Mouse (Mus musculus) limb, embryonic 11.5 days (tissue): ENCODE measurements around the gene Fam222a. TPM values are rescaled to one million over a fixed set of nuclear protein-coding genes. Genes with fewer than 3 reads are reported as not detected.
A peak's percentile ranks its signal among the peaks of the same experiment; 100 is the strongest.

Source experiments
- ATAC-seq: fragments of 200-750 bp; cut with Nextera tagmentation; 2 replicates; pipeline ENCODE4 v1.8.0; 2017; ENCODE audit warnings: low read depth; ENCODE audit not compliant: insufficient number of reproducible peaks, low FRiP score, low TSS enrichment
- DNase-seq: peaks from one replicate; pipeline ENCODE4 v3.0.0-alpha.2; 2015; ENCODE audit warnings: low spot score
- H3K27ac ChIP-seq: fragments of 300-500 bp; sonication (generic); replicated peaks from 2 replicates; pipeline ENCODE4 v1.5.1; 2014; ENCODE audit warnings: low read depth, mild to moderate bottlenecking, low read length
- H3K27me3 ChIP-seq: fragments of 300-500 bp; sonication (generic); 2 replicates; pipeline ENCODE4 v1.6.1; 2014; ENCODE audit warnings: mild to moderate bottlenecking, low read length, mixed read lengths; ENCODE audit not compliant: control insufficient read depth, insufficient read depth
- H3K36me3 ChIP-seq: fragments of 300-500 bp; sonication (generic); 2 replicates; pipeline ENCODE4 v1.6.1; 2014; ENCODE audit warnings: mild to moderate bottlenecking, low read length, moderate library complexity, mixed read lengths; ENCODE audit not compliant: control insufficient read depth, insufficient read depth
- H3K4me1 ChIP-seq: fragments of 300-500 bp; sonication (generic); 2 replicates; pipeline ENCODE4 v1.6.1; 2014; ENCODE audit warnings: low read length, mixed read lengths; ENCODE audit not compliant: control insufficient read depth, insufficient read depth
- H3K4me2 ChIP-seq: fragments of 300-500 bp; sonication (generic); 2 replicates; pipeline ENCODE4 v1.6.1; 2014; ENCODE audit warnings: low read depth, mild to moderate bottlenecking, moderate library complexity; ENCODE audit not compliant: severe bottlenecking
- H3K4me3 ChIP-seq: fragments of 300-500 bp; sonication (generic); 2 replicates; pipeline ENCODE4 v1.5.1; 2014; ENCODE audit warnings: low read depth, low read length
- H3K9ac ChIP-seq: fragments of 300-500 bp; sonication (generic); 2 replicates; pipeline ENCODE4 v1.6.1; 2014; ENCODE audit warnings: mild to moderate bottlenecking, low read length
- H3K9me3 ChIP-seq: fragments of 300-500 bp; sonication (generic); 2 replicates; pipeline ENCODE4 v1.6.1; 2016; ENCODE audit warnings: low read length; ENCODE audit not compliant: control insufficient read depth
- WGBS: fragments of 180-500 bp; shearing (Covaris S2); extraction: QIAGEN DNeasy Blood & Tissue Kit; methylation state at CpG from one replicate; pipeline ENCODE4 v1.1.7; 2014; 5-methylcytosine and 5-hydroxymethylcytosine counted together
- polyA plus RNA-seq: library from polyadenylated mRNA; unstranded; fragments of >200 nt; fragmentation: Nextera tagmentation; extraction: Ambion mirVana; gene quantifications from 2 replicates; pipeline ENCODE4 v1.2.1, GENCODE M21; 2014

Fam222a gene
- polyA plus RNA-seq, 1 experiment from 2014 or later, result 2.5 TPM

GRCm38 (mm10) chr5:114590043-114590913 is 22.5 kb downstream of the Fam222a start:
- Histone ChIP-seq H3K36me3 (no peaks in the 10 kb centered on the region), H3K9ac (no peak overlapping the region), H3K27me3 (no peaks in the 10 kb centered on the region), H3K27ac (no peak overlapping the region), H3K4me1 (peaks cover 54% of the 10 kb centered on the region), H3K9me3 (no peaks in the 10 kb centered on the region), H3K4me3 (no peak overlapping the region), H3K4me2 (no peak overlapping the region)
- ATAC-seq (no peak), DNase-seq (no peak)
- WGBS, result 82% methylated on average over 17 of the region's 17 CpGs

- Histone ChIP-seq H3K9me3 (no peaks in the 10 kb centered on the region), H3K4me1 (peaks cover 45% of the 10 kb centered on the region), H3K4me3 (no peak overlapping the region), H3K27ac (no peak overlapping the region), H3K27me3 (no peaks in the 10 kb centered on the region), H3K36me3 (no peaks in the 10 kb centered on the region), H3K4me2 (no peak overlapping the region), H3K9ac (no peak overlapping the region)
- DNase-seq, result no peak
- no peak for ATAC-seq
- WGBS, result 61% methylated on average over 15 of the region's 15 CpGs
These were observed 23.3 kb downstream of the Fam222a start for GRCm38 (mm10) chr5:114591151-114591561.

DNA sequence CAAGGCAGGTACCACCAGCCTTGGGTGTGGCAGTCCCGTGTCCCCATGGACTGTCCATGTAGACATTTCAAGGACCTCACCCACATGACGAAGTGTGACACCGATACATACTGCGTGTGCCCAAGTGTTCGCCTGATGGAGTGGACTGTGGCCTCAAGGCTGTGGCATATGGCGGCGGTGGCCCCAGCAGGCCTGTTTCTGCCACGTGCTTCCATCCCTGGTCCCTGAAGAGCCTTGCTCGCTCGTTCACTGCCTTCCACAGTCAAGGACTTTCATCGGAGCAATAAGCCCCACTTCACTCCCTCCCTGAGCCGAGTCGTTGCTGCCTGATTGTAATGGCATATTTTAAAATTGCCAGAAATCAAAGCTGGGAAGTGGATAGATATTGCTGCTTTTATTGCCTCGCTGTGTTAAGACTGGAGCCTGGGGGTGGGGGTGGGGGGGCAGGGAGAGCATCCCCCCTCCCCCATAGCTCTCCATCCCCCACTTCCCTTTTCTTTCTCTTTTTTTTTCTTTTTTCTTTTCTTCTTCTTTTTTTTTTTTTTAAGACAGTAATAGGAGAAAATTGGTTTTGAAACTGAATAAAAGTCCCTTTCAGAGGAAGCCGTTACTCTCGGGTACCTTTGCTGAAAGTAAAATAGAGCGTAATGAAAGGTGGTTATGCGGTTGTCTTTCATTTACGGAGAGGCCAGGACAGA is 24.8 kb downstream of the Fam222a start:
- H3K4me1 ChIP-seq, result peaks cover 46% of the 10 kb centered on the region
- H3K9ac ChIP-seq, result no peak overlapping the region
- no peak for ATAC-seq
- no peaks in the 10 kb centered on the region for H3K27me3 ChIP-seq
- 54% methylated on average over 19 of the region's 19 CpGs for WGBS
- no peak overlapping the region for H3K27ac ChIP-seq
- H3K4me2 ChIP-seq, result no peak overlapping the region
- H3K36me3 ChIP-seq, result no peaks in the 10 kb centered on the region
- H3K9me3 ChIP-seq, result no peaks in the 10 kb centered on the region
- H3K4me3 ChIP-seq, result no peak overlapping the region
- DNase-seq, result no peak

DNA sequence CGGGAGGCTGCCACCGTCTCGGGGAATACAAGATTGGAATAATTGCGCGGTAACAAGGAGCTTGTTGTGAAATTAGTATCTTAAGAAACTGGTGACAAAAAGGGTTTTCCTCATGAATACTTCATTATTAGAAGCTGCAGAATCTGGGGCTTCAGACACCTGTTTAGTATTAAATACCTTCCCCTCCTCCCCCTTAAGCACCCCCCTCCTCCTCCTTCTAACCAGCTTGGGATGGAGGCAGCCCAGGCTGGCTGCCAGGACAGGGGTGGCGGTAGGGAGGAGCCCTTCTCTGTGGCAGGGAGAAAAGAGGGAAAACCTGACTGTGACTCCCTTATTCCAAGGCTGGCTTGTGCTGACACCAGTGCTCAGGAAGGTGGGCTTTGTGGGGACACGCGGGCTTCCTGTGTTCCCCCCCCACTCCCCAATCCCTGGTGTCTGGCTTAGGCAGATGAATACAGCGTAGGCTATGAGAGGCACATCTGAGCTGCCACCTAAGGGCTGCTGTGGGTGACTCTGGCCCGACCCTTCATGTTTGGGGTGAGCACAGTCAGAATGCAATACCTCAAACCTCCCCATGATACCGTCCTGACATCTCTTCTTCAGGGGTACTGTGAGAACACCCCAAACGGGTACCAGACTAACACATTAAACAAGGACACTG is 25.5 kb downstream of the Fam222a start:
- no peak overlapping the region; the same call in 1 of the 2 replicates for H3K27ac ChIP-seq
- H3K4me2 ChIP-seq, result 0 out of 2 replicates have a peak overlapping the region, but pooled peaks have one; percentile 1
- DNase-seq, result no peak
- H3K36me3 ChIP-seq, result no peaks in the 10 kb centered on the region
- H3K27me3 ChIP-seq, result no peaks in the 10 kb centered on the region
- no peak overlapping the region for H3K9ac ChIP-seq
- 54% methylated on average over 12 of the region's 12 CpGs for WGBS
- no peak for ATAC-seq
- no peak overlapping the region for H3K4me3 ChIP-seq
- no peaks in the 10 kb centered on the region for H3K9me3 ChIP-seq
- H3K4me1 ChIP-seq, result peaks cover 46% of the 10 kb centered on the region

DNA sequence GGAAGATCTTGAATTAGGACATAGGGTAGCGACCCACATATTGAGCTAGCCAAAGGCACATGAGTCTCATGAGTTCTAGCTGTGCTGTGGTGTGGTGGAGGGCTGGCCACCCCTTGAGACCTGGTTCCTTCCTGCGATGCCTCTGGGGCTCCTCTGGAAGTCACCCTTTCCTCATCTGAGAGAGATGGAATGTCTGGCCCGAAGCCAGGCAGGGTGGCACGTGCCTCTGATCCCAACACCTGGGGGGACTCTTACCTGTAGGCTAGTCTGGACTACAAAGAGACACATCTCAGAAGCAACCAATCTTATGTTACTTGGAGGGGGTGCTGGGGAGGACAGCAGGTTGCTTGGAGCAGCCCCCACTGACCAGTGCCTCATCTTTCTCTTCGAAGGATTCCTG is 26.1 kb downstream of the Fam222a start:
- Histone ChIP-seq H3K27ac (peak overlapping the region; percentile 65; the same call in 1 of the 2 replicates), H3K4me2 (0 out of 2 replicates have a peak overlapping the region, but pooled peaks have one; percentile 15), H3K4me1 (peaks cover 44% of the 10 kb centered on the region), H3K9ac (no peak overlapping the region), H3K4me3 (no peak overlapping the region), H3K36me3 (no peaks in the 10 kb centered on the region), H3K9me3 (no peaks in the 10 kb centered on the region), H3K27me3 (no peaks in the 10 kb centered on the region)
- 90% methylated on average over 5 of the region's 5 CpGs for WGBS
- DNase-seq, result no peak
- ATAC-seq, result no peak

DNA sequence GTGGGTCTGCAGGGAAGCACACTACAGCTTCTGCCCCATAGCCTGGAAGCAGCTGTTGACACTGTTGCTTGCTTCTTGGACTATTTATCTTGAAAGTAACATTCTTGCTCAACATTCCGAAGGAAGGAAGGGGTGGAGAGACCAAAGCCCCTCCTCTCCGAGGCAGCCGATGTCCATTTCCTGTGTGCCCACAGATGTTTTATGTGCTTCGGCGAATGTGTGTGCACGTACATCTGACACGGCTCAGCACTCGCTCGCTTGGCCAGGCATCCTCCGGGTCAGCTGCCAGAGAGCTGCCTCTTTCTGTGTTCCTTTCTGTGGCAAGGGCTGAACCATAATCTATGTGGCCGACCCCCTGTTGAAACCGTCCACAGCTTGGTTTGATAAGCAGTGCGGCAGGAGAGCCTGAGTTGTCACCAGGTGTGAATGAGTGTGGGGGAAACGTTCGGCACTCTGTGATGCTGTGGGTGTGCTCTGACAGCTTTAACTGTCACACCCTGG is 27.0 kb downstream of the Fam222a start:
- Histone ChIP-seq H3K9me3 (no peaks in the 10 kb centered on the region), H3K9ac (no peak overlapping the region), H3K27ac (peak overlapping the region; percentile 65), H3K4me3 (no peak overlapping the region), H3K27me3 (no peaks in the 10 kb centered on the region), H3K4me1 (peaks cover 36% of the 10 kb centered on the region), H3K36me3 (no peaks in the 10 kb centered on the region), H3K4me2 (peak overlapping the region; percentile 15; the same call in 1 of the 2 replicates)
- ATAC-seq (no peak), DNase-seq (peak; percentile 58)
- 29% methylated on average over 15 of the region's 15 CpGs for WGBS

- H3K9me3 ChIP-seq, result no peaks in the 10 kb centered on the region
- no peak overlapping the region for H3K4me2 ChIP-seq
- peaks cover 36% of the 10 kb centered on the region for H3K4me1 ChIP-seq
- ATAC-seq (no peak), DNase-seq (no peak)
- no peak overlapping the region for H3K9ac ChIP-seq
- H3K27me3 ChIP-seq, result no peaks in the 10 kb centered on the region
- no peak overlapping the region for H3K4me3 ChIP-seq
- H3K27ac ChIP-seq, result no peak overlapping the region
- 40% methylated on average over 10 of the region's 10 CpGs for WGBS
- H3K36me3 ChIP-seq, result no peaks in the 10 kb centered on the region
These were observed 28.8 kb downstream of the Fam222a start for GRCm38 (mm10) chr5:114596604-114597003.

DNA sequence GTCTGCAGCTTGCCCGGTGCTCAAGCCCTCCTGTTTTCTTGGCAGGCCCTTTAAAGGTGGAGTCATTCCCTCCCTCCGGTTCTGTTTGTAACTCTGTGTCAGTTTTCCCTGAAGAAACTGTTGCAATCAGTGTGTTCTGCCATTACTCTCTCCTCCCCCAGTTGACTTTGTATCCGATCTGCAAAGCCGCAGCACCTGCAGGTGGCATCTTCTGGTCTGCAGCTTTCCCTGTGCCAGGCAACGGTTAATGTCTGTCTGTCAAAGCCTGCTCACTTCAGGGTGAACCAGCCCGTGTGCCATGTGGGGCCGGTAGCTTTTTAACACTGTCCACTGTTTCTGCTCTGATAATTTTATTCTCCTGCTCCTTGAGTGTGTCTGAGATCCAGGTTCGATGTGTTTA is 29.4 kb downstream of the Fam222a start:
- no peaks in the 10 kb centered on the region for H3K27me3 ChIP-seq
- H3K4me2 ChIP-seq, result no peak overlapping the region
- no peak overlapping the region for H3K9ac ChIP-seq
- no peaks in the 10 kb centered on the region for H3K9me3 ChIP-seq
- no peak overlapping the region for H3K4me3 ChIP-seq
- 66% methylated on average over 8 of the region's 8 CpGs for WGBS
- no peak for DNase-seq
- no peak for ATAC-seq
- H3K4me1 ChIP-seq, result peaks cover 33% of the 10 kb centered on the region
- no peaks in the 10 kb centered on the region for H3K36me3 ChIP-seq
- no peak overlapping the region for H3K27ac ChIP-seq
